Mouse (Mus musculus) kidney, adult 9 months (tissue): Measurements from ENCODE around the gene Mien1.

Source experiments
- DNase-seq: peaks from one replicate; pipeline ENCODE4 v3.0.0; 2022

Gene Mien1

GRCm38 (mm10) chr11:98459071-98459741 lies 20.4 kb upstream of the Mien1 start:
- no peak for DNase-seq

GRCm38 (mm10) chr11:98458121-98458990 lies 19.6 kb upstream of the Mien1 start:
- no peak for DNase-seq

GRCm38 (mm10) chr11:98457367-98458120 lies 18.8 kb upstream of the Mien1 start:
- DNase-seq: peak; percentile 89

GRCm38 (mm10) chr11:98456945-98457344 lies 18.2 kb upstream of the Mien1 start:
- DNase-seq: no peak

- no peak for DNase-seq
Measured at GRCm38 (mm10) chr11:98456545-98456944, 17.8 kb upstream of the Mien1 start.

DNA sequence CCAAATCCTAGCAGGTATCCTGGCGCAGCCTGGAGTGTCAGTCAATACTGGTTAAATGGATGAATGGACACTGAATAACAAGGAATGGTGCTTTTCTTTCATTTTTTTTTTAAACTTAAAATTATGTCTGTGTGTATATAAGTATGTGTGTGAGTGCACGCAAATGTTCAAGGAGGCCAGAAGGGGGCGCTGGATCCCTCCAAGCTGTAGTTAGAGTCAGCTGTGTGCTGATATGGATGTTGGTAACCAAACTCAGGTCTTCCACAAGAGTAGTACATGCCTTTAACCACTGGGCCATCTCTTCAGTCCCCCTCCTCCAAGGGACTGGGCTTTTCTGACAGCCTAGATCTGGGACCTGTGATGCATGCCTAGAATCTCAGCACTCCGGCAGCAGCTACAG lies 16.7 kb upstream of the Mien1 start:
- no peak for DNase-seq

DNA sequence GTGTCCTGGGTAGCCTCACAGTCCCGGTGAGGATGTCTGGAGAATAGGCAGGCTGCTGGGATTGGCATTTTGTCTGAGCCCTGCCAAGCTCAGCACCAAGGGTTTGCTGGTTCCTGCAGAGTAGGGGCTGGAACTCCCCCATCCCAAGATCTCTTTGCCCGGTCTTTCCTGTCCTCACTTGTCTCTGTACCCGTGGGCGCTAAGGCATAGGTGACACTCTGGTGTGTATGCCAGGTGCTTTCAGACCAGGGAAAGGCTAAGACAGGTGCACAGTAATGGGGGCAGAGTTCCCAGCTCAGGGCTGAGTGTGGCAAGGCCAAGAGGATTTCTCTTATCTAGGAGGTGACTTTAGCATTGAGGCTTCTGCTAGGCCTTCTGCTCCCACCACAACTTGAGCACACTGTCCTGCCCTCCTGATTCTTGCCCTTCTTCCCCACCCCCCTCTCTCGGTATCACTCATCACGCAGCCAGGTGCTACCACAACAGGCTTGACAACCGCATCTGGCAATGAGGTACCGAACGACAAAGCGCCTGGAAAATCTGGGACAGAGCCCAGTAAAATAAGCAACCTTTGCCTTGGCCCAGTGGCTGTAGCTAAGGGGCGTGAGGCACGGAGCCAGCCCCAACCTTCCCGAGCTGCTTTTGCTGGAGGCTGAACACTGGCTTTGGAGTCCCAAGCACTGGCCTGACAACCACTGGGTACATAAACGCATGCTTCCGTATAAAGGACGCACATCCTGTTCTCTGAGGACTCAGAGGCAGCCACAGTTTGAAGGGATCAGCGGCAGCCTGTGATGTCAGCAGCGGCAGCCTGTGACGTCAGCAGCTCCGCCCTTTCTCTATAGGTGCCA lies 11.4 kb upstream of the Mien1 start:
- DNase-seq: peak; percentile 88

- peak; percentile 48 for DNase-seq
Measured at GRCm38 (mm10) chr11:98449419-98449818, 10.6 kb upstream of the Mien1 start.

DNA sequence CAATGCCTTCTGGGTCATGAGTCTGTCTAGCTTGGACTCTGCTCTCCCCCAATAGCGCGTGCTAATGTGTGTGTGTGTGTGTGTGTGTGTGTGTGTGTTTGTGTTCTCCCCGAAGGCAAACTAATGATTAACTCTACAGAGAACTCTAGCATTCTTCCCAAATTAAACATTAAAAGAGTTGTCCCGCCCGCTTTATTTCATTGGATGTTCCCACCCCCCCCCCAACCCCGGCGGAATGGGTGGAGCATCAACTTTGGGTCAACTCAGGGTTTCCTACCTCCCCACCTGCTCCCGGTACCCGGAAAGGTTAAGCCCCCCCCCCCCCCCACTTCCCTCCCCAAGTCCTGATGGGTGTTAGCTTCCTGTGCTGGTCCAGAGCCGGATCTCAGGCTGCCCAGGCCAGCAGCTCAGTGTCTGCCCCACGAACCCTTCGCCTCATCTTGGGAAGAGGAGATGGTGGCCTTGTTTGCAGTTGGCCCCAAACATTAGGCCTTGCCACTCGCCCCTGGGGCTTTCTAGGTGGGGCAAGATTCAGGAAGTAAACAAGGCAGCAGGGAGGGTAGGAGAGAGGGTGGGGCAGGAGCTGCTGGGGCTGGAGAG lies 9.5 kb upstream of the Mien1 start:
- peak; percentile 94 for DNase-seq

DNA sequence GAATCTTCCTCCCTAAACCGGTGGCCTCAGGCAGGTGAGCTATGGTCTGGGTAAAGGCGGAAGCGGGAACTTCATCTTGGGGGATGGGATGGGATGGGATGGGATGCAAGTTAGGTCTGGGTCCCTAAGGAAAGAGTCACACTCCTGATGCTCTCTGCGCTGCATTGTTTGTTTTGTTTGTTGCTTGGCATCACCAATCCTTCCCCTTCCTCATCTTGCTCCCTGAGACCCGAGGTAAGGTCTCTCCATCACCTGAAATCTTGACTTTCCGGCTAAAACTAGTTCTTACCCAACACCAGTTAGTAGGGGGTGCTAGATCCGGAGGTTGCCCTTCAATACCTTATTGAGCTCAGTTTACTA lies 8.7 kb upstream of the Mien1 start:
- no peak for DNase-seq

GRCm38 (mm10) chr11:98446562-98447474 lies 8.0 kb upstream of the Mien1 start:
- peak; percentile 96 for DNase-seq

DNA sequence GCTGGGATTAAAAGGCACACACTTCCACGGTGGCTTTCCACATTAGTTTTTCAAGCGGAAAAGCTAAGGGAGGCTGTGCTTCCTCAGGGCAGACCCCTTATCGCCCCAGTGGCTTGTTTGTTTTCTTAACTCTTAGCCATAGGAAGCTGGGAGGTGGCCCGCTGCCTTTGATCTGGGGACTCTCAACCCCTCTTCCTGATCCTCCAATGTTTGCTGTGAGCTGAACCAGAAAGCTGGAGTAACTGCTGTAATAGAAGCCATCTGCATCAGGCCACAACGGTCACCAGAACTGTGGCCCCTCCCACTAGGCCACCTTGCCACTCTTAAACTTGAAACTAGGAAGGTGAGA lies 7.4 kb upstream of the Mien1 start, which contains the start of gene Grb7:
Gene Grb7 (plus strand): TSS at position 182 of the 349 bp plus-strand sequence.
- no peak for DNase-seq

GRCm38 (mm10) chr11:98445679-98446078 lies 6.9 kb upstream of the Mien1 start:
- peak; percentile 84 for DNase-seq

GRCm38 (mm10) chr11:98445238-98445637 lies 6.4 kb upstream of the Mien1 start:
- no peak for DNase-seq

GRCm38 (mm10) chr11:98443688-98444087 lies 4.9 kb upstream of the Mien1 start:
- no peak for DNase-seq

- peak; percentile 56 for DNase-seq
Measured at GRCm38 (mm10) chr11:98437441-98437840, 1.4 kb downstream of the Mien1 start.

- DNase-seq: no peak
Measured at GRCm38 (mm10) chr11:98435723-98436122, 3.1 kb downstream of the Mien1 start.

DNA sequence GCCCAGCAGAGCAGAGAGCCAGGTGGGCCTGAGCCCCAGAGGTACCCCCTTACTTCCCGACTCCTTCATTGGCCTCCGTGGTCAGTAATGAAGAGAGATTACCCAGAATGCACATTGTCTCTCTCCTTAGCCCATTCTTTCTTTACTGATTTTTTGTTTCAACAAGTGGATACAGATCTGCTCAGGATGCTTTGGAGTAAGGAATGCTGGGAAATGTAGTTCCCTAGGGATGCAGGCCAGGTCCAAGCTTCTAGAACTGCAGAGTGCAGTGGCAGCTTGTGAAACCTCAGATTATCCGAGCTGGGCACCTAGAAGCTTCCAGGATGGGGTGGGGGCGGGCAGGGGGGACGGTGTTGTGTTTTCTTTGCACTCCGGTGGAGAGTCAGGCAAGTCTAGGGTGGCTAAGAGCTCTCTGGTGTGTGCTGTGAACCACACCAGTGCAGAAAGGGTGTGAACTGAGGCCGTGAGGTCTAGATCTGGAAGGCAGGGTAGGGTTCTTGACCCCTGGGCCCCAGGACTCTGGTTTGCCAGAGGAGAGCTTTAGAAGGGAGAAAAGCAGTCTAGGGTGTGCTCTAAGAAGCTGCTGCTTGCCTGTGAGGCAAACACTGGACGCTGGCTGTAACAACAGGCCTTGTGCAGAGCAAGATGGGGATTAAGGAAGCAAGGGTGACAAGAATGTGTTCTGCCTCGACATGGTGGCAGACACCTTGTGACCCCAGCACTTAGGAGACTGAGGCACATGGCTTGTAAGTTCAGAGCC lies 6.9 kb downstream of the Mien1 start:
- DNase-seq: no peak

- no peak for DNase-seq
Measured at GRCm38 (mm10) chr11:98428436-98428835, 10.4 kb downstream of the Mien1 start.

GRCm38 (mm10) chr11:98426592-98426991 lies 12.2 kb downstream of the Mien1 start:
- peak; percentile 82 for DNase-seq
